Mouse (Mus musculus) heart, embryonic 14.5 days (tissue): Measurements from ENCODE around the gene Tbc1d10a. TPM values are rescaled to one million over a fixed set of nuclear protein-coding genes. Genes with fewer than 3 reads are reported as not detected.
A peak's percentile ranks its signal among the peaks of the same experiment; 100 is the strongest.

Source experiments
- ATAC-seq: fragments of 200-750 bp; cut with Nextera tagmentation; 2 replicates; pipeline ENCODE4 v1.8.0; 2017; ENCODE audit warnings: low read depth, moderate TSS enrichment; ENCODE audit not compliant: insufficient number of reproducible peaks, insufficient read depth, low FRiP score
- H3K27ac ChIP-seq, 2 experiments: fragments of 200-500 bp in 1 of 2; fragments of 300-500 bp in 1 of 2; sonication (generic) in 1 of 2; replicated peaks in 1 of 2; 2 replicates each; pipeline ENCODE4 v1.5.1; 2012 to 2014; ENCODE audit warnings: low read depth in 2 of 2, low read length in 2 of 2, control low read depth in 1 of 2, mild to moderate bottlenecking in 1 of 2, mixed read lengths in 1 of 2; ENCODE audit not compliant: control insufficient read depth in 1 of 2, insufficient read depth in 1 of 2
- H3K27me3 ChIP-seq: fragments of 300-500 bp; sonication (generic); 2 replicates; pipeline ENCODE4 v1.6.1; 2014; ENCODE audit warnings: mild to moderate bottlenecking, low read length, control low read depth; ENCODE audit not compliant: control insufficient read depth, insufficient read depth
- H3K36me3 ChIP-seq: fragments of 300-500 bp; sonication (generic); 2 replicates; pipeline ENCODE4 v1.6.1; 2014; ENCODE audit warnings: mild to moderate bottlenecking, control low read depth, low read length, mixed read lengths; ENCODE audit not compliant: control insufficient read depth, insufficient read depth
- H3K4me1 ChIP-seq, 2 experiments: fragments of 200-500 bp in 1 of 2; fragments of 300-500 bp in 1 of 2; sonication (generic) in 1 of 2; 2 replicates each; pipeline ENCODE4 v1.6.1; 2012 to 2014; ENCODE audit warnings: low read length in 2 of 2, control low read depth in 1 of 2, mixed read lengths in 1 of 2; ENCODE audit not compliant: control insufficient read depth in 2 of 2, insufficient read depth in 2 of 2
- H3K4me2 ChIP-seq: fragments of 300-500 bp; sonication (generic); 2 replicates; pipeline ENCODE4 v1.6.1; 2014; ENCODE audit warnings: mild to moderate bottlenecking, low read length
- H3K4me3 ChIP-seq, 2 experiments: fragments of 200-500 bp in 1 of 2; fragments of 300-500 bp in 1 of 2; sonication (generic) in 1 of 2; 2 replicates each; pipeline ENCODE4 v1.5.1; 2012 to 2014; ENCODE audit warnings: low read length in 2 of 2, mild to moderate bottlenecking in 2 of 2, control low read depth in 1 of 2, low read depth in 1 of 2, moderate library complexity in 1 of 2; ENCODE audit not compliant: control insufficient read depth in 1 of 2, insufficient read depth in 1 of 2
- H3K9ac ChIP-seq: fragments of 300-500 bp; sonication (generic); 2 replicates; pipeline ENCODE4 v1.6.1; 2014; ENCODE audit warnings: mild to moderate bottlenecking, low read length
- H3K9me3 ChIP-seq: fragments of 300-500 bp; sonication (generic); 2 replicates; pipeline ENCODE4 v1.6.1; 2016; ENCODE audit warnings: low read length, control low read depth; ENCODE audit not compliant: control insufficient read depth
- WGBS: fragments of 180-500 bp; shearing (Covaris S2); extraction: QIAGEN DNeasy Blood & Tissue Kit; methylation state at CpG from one replicate; pipeline ENCODE4 v1.1.7; 2014; 5-methylcytosine and 5-hydroxymethylcytosine counted together
- polyA plus RNA-seq: library from polyadenylated mRNA; unstranded; fragments of >200 nt; fragmentation: Nextera tagmentation; extraction: Ambion mirVana; gene quantifications from 2 replicates; pipeline ENCODE4 v1.2.1, GENCODE M21; 2014

Tbc1d10a gene
- polyA plus RNA-seq, 1 experiment from 2014 or later: 10.0 TPM

GRCm38 (mm10) chr11:4195597-4196031, 9.0 kb downstream of the Tbc1d10a start:
- no peak overlapping the region for H3K4me2 ChIP-seq
- no peaks in the 10 kb centered on the region for H3K36me3 ChIP-seq
- H3K9me3 ChIP-seq: no peaks in the 10 kb centered on the region
- H3K27ac ChIP-seq: no peak overlapping the region
- H3K4me3 ChIP-seq: no peak overlapping the region
- WGBS: 86% methylated on average over 3 of the region's 3 CpGs
- no peak for ATAC-seq
- no peak overlapping the region for H3K9ac ChIP-seq
- H3K27me3 ChIP-seq: no peaks in the 10 kb centered on the region
- H3K4me1 ChIP-seq: no peaks in the 10 kb centered on the region

- Histone ChIP-seq H3K27ac (no peak overlapping the region), H3K4me1 (no peaks in the 10 kb centered on the region), H3K4me2 (no peak overlapping the region), H3K4me3 (no peak overlapping the region), H3K9me3 (no peaks in the 10 kb centered on the region), H3K9ac (no peak overlapping the region), H3K36me3 (no peaks in the 10 kb centered on the region), H3K27me3 (no peaks in the 10 kb centered on the region)
- WGBS: 72% methylated on average over 8 of the region's 8 CpGs
- no peak for ATAC-seq
Observed at GRCm38 (mm10) chr11:4196636-4197035, 10.0 kb downstream of the Tbc1d10a start.

- no peak overlapping the region for H3K27ac ChIP-seq
- no peak overlapping the region for H3K4me3 ChIP-seq
- 0 out of 4 replicates have a peak, but pooled peaks cover 0 to under 1% of the 10 kb centered on the region in 2 experiments for H3K4me1 ChIP-seq
- no peaks in the 10 kb centered on the region for H3K9me3 ChIP-seq
- H3K4me2 ChIP-seq: no peak overlapping the region
- no peaks in the 10 kb centered on the region for H3K36me3 ChIP-seq
- no peaks in the 10 kb centered on the region for H3K27me3 ChIP-seq
- H3K9ac ChIP-seq: no peak overlapping the region
- ATAC-seq: no peak
- WGBS: 68% methylated on average over 1 of the region's 1 CpGs
Observed at GRCm38 (mm10) chr11:4197691-4198090, 11.1 kb downstream of the Tbc1d10a start.

GRCm38 (mm10) chr11:4201981-4202700, 15.6 kb downstream of the Tbc1d10a start:
- WGBS: 70% methylated on average over 11 of the region's 11 CpGs
- ATAC-seq: no peak
- H3K27ac ChIP-seq: peak overlapping the region in 1 of 2 experiments; percentile 17; a peak in 1 of 4 replicates

GRCm38 (mm10) chr11:4202995-4203704, 16.6 kb downstream of the Tbc1d10a start:
- peaks cover 15% of the 10 kb centered on the region for H3K36me3 ChIP-seq
- peak overlapping the region; percentile 50 to 52 for H3K27ac ChIP-seq
- no peak overlapping the region for H3K4me2 ChIP-seq
- H3K27me3 ChIP-seq: no peaks in the 10 kb centered on the region
- H3K4me1 ChIP-seq: peaks cover 5 to 19% of the 10 kb centered on the region in 2 experiments
- WGBS: 65% methylated on average over 12 of the region's 12 CpGs
- no peak overlapping the region for H3K4me3 ChIP-seq
- ATAC-seq: no peak
- no peaks in the 10 kb centered on the region for H3K9me3 ChIP-seq
- no peak overlapping the region for H3K9ac ChIP-seq

More at GRCm38 (mm10) chr11:4201981-4202700, 15.6 kb downstream of the Tbc1d10a start:
- peaks cover 5 to 19% of the 10 kb centered on the region in 2 experiments for H3K4me1 ChIP-seq
- H3K4me2 ChIP-seq: no peak overlapping the region
- no peak overlapping the region for H3K9ac ChIP-seq
- H3K36me3 ChIP-seq: peaks cover 9% of the 10 kb centered on the region
- no peaks in the 10 kb centered on the region for H3K27me3 ChIP-seq
- no peaks in the 10 kb centered on the region for H3K9me3 ChIP-seq
- H3K4me3 ChIP-seq: no peak overlapping the region

- Histone ChIP-seq H3K36me3 (peaks cover 15% of the 10 kb centered on the region), H3K4me3 (no peak overlapping the region), H3K27me3 (no peaks in the 10 kb centered on the region), H3K4me2 (no peak overlapping the region), H3K27ac (peak overlapping the region; percentile 50 to 52), H3K9me3 (no peaks in the 10 kb centered on the region), H3K4me1 (peaks cover 5 to 19% of the 10 kb centered on the region in 2 experiments), H3K9ac (no peak overlapping the region)
- WGBS: 18% methylated on average over 2 of the region's 2 CpGs
- ATAC-seq: peak; percentile 72
Observed at GRCm38 (mm10) chr11:4203705-4204074, 17.1 kb downstream of the Tbc1d10a start.

- H3K4me3 ChIP-seq: no peak overlapping the region
- no peaks in the 10 kb centered on the region for H3K9me3 ChIP-seq
- peaks cover 5 to 19% of the 10 kb centered on the region in 2 experiments for H3K4me1 ChIP-seq
- no peaks in the 10 kb centered on the region for H3K27me3 ChIP-seq
- ATAC-seq: no peak
- 73% methylated on average over 5 of the region's 5 CpGs for WGBS
- no peak overlapping the region for H3K4me2 ChIP-seq
- peaks cover 25% of the 10 kb centered on the region for H3K36me3 ChIP-seq
- no peak overlapping the region for H3K9ac ChIP-seq
- no peak overlapping the region for H3K27ac ChIP-seq
Observed at GRCm38 (mm10) chr11:4205097-4205655, 18.6 kb downstream of the Tbc1d10a start.
